8 mouse cellular contexts compared by ENCODE assay signal in the genomic region with DNA sequence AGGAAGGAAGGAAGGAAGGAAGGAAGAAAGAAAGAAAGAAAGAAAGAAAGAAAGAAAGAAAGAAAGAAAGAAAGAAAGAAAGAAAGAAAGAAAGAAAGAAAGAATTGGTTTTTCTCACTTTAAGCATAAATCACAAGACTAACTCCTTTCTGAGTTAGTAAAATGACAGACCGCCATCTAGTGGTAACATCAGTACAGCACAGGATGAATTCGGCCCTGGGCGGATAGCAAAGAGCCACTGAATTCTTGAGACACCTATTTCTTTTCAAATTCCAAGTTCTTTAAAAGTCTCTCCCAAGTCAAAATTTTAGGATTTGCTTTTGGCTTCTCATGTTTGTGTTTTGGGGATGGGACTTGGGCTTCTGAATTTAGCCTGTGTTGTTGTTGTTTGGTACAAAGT. TPM values are rescaled to one million over a fixed set of nuclear protein-coding genes. Genes with fewer than 3 reads are reported as not detected.
DNase-seq lines count a peak whose midpoint lies in the region; ATAC-seq and TF ChIP-seq lines count a peak whose summit lies in the region.

No protein-coding gene starts in this region.

- H3K27me3 ChIP-seq in C2C12 (ENCODE audit: control insufficient read depth, insufficient read depth, insufficient read length) = no peaks in the 10 kb centered on the region
- no peaks in the 10 kb centered on the region for H3K27me3 ChIP-seq in embryonic facial prominence, embryonic 14.5 days (replicated peaks; ENCODE audit: control insufficient read depth, insufficient read depth, low read length)
- H3K27me3 ChIP-seq in heart, embryonic 10.5 days (ENCODE audit: insufficient read depth, poor library complexity, severe bottlenecking) = no peaks in the 10 kb centered on the region
- no peaks in the 10 kb centered on the region; the same call in 1 of the 2 replicates for H3K27me3 ChIP-seq in kidney, embryonic 15.5 days
- no peaks in the 10 kb centered on the region for H3K27me3 ChIP-seq in stomach, embryonic 14.5 days (ENCODE audit: control insufficient read depth, insufficient read depth, low read length)

- H3K9me3 ChIP-seq in embryonic facial prominence, embryonic 14.5 days (ENCODE audit: control insufficient read depth, low read length) = no peaks in the 10 kb centered on the region
- no peaks in the 10 kb centered on the region for H3K9me3 ChIP-seq in heart, embryonic 10.5 days
- H3K9me3 ChIP-seq in kidney, embryonic 15.5 days (replicated peaks) = no peaks in the 10 kb centered on the region
- no peaks in the 10 kb centered on the region for H3K9me3 ChIP-seq in stomach, embryonic 14.5 days (ENCODE audit: control insufficient read depth, low read depth, low read length)

- peaks cover 5% of the 10 kb centered on the region for H3K79me3 ChIP-seq in C2C12 (ENCODE audit: low read depth)

- peaks cover 11% of the 10 kb centered on the region for H3K36me3 ChIP-seq in C2C12 (ENCODE audit: control insufficient read depth, insufficient read depth)
- H3K36me3 ChIP-seq in embryonic facial prominence, embryonic 14.5 days (ENCODE audit: control insufficient read depth, insufficient read depth, low read length) = peaks cover 9% of the 10 kb centered on the region; the same call in 1 of the 2 replicates
- H3K36me3 ChIP-seq in heart, embryonic 10.5 days = 0 out of 2 replicates have a peak, but pooled peaks cover 4% of the 10 kb centered on the region
- peaks cover 10% of the 10 kb centered on the region; the same call in 1 of the 2 replicates for H3K36me3 ChIP-seq in kidney, embryonic 15.5 days
- peaks cover 6% of the 10 kb centered on the region; the same call in 1 of the 2 replicates for H3K36me3 ChIP-seq in stomach, embryonic 14.5 days (ENCODE audit: control insufficient read depth, insufficient read depth, low read length)

- peak overlapping the region; percentile 94 for H3K27ac ChIP-seq in embryonic facial prominence, embryonic 14.5 days (replicated peaks; ENCODE audit: low read depth, low read length)
- H3K27ac ChIP-seq in heart, embryonic 10.5 days = peak overlapping the region; percentile 88
- peak overlapping the region; percentile 98 for H3K27ac ChIP-seq in kidney, embryonic 15.5 days
- peak overlapping the region; percentile 95; the same call in 1 of the 2 replicates for H3K27ac ChIP-seq in stomach, embryonic 14.5 days (ENCODE audit: low read length)

- peaks cover 13% of the 10 kb centered on the region for H3K79me2 ChIP-seq in C2C12 (ENCODE audit: control insufficient read depth, insufficient read depth)

- H3ac ChIP-seq in C2C12 (ENCODE audit: control insufficient read depth, insufficient read length, low read depth) = peak overlapping the region; percentile 27

- DNase-seq in adrenal gland, postnatal 36 days = peak; percentile 63 to 70
- DNase-seq in embryonic facial prominence, embryonic 14.5 days (ENCODE audit: low spot score) = peak; percentile 91
- peak; percentile 78 for DNase-seq in heart, embryonic 10.5 days (ENCODE audit: low spot score)
- DNase-seq in liver = peak; percentile 78
- peak; percentile 45 to 57 for DNase-seq in monocyte, adult 2 months (ENCODE audit: low read depth in 1 of 2, low spot score in 2 of 2)

- ATAC-seq in embryonic facial prominence, embryonic 14.5 days (ENCODE audit: low read depth) = peak; percentile 74
- ATAC-seq in kidney, embryonic 15.5 days (replicated peaks; ENCODE audit: low FRiP score) = peak; percentile 79
- peak; percentile 81 for ATAC-seq in stomach, embryonic 14.5 days (ENCODE audit: insufficient number of reproducible peaks, insufficient read depth, low FRiP score, low read depth)

- 0 out of 2 replicates have a peak, but pooled peaks cover 3% of the 10 kb centered on the region for H3K4me1 ChIP-seq in embryonic facial prominence, embryonic 14.5 days (ENCODE audit: control insufficient read depth, insufficient read depth, low read length)
- H3K4me1 ChIP-seq in heart, embryonic 10.5 days = peaks cover 6% of the 10 kb centered on the region; the same call in 1 of the 2 replicates
- peaks cover 8% of the 10 kb centered on the region for H3K4me1 ChIP-seq in kidney, embryonic 15.5 days
- H3K4me1 ChIP-seq in stomach, embryonic 14.5 days (ENCODE audit: control insufficient read depth, insufficient read depth, low read length) = 0 out of 2 replicates have a peak, but pooled peaks cover 5% of the 10 kb centered on the region

- H3K4me2 ChIP-seq in embryonic facial prominence, embryonic 14.5 days (ENCODE audit: low read depth, low read length) = peak overlapping the region; percentile 87
- peak overlapping the region; percentile 73 for H3K4me2 ChIP-seq in kidney, embryonic 15.5 days
- peak overlapping the region; percentile 61 for H3K4me2 ChIP-seq in stomach, embryonic 14.5 days (replicated peaks; ENCODE audit: low read depth, low read length)

- H3K9ac ChIP-seq in embryonic facial prominence, embryonic 14.5 days (ENCODE audit: low read depth, low read length) = peak overlapping the region; percentile 66
- peak overlapping the region; percentile 54 for H3K9ac ChIP-seq in kidney, embryonic 15.5 days
- peak overlapping the region; percentile 45; the same call in 1 of the 2 replicates for H3K9ac ChIP-seq in stomach, embryonic 14.5 days (replicated peaks; ENCODE audit: low read depth, low read length)

- peak overlapping the region; percentile 49 for H3K4me3 ChIP-seq in C2C12 (ENCODE audit: insufficient read depth, poor library complexity, severe bottlenecking)
- H3K4me3 ChIP-seq in embryonic facial prominence, embryonic 14.5 days (ENCODE audit: low read depth, low read length) = peak overlapping the region; percentile 65
- peak overlapping the region; percentile 73 for H3K4me3 ChIP-seq in heart, embryonic 10.5 days
- peak overlapping the region; percentile 76 for H3K4me3 ChIP-seq in kidney, embryonic 15.5 days (replicated peaks)
- H3K4me3 ChIP-seq in stomach, embryonic 14.5 days (ENCODE audit: low read depth, low read length) = peak overlapping the region; percentile 63

- TF ChIP-seq CTCF in C2C12 (IDR thresholded peaks at IDR 0.05; ENCODE audit: control insufficient read depth, insufficient read depth, insufficient read length) = no peak

- 0% methylated on average over 3 of the region's 3 CpGs for WGBS in embryonic facial prominence, embryonic 14.5 days
- under 1% methylated on average over 3 of the region's 3 CpGs for WGBS in heart, embryonic 10.5 days
- WGBS in kidney, embryonic 15.5 days = 0% methylated on average over 3 of the region's 3 CpGs
- WGBS in stomach, embryonic 14.5 days = 0% methylated on average over 3 of the region's 3 CpGs

TF ChIP-seq in C2C12, 6 proteins besides CTCF, POLR2A, EP300 and RAD21:
- TF ChIP-seq MAX (IDR thresholded peaks at IDR 0.05) (no peak), MYOD1 (IDR thresholded peaks at IDR 0.05; ENCODE audit: control insufficient read depth, insufficient read length, low read depth) (no peak), USF1 (IDR thresholded peaks at IDR 0.05; ENCODE audit: low read depth) (no peak), CEBPB (IDR thresholded peaks at IDR 0.05; ENCODE audit: low read depth) (no peak)

RNA-seq across cellular contexts. Expression of gene Zfp51, which starts 0.5 kb away (rescaled TPM):
- polyA plus RNA-seq in C2C12 (2012; fragmentation: generic; extraction: Trizol) = 1.6 TPM
- 1 to 10 TPM; 7.3 TPM for total RNA-seq in adrenal gland, postnatal 36 days (2021)
- 12.7 and 17.0 TPM in 2 replicates for polyA plus RNA-seq in embryonic facial prominence, embryonic 14.5 days (2014; fragmentation: Nextera tagmentation; extraction: Ambion mirVana)
- 13.2 and 14.1 TPM in 2 replicates for polyA plus RNA-seq in heart, embryonic 10.5 days (2016; fragmentation: Nextera tagmentation; extraction: Ambion mirVana)
- 16.5 and 17.8 TPM in 2 replicates for polyA plus RNA-seq in kidney, embryonic 15.5 days (2015; fragmentation: Nextera tagmentation; extraction: Ambion mirVana)
- polyA plus RNA-seq in stomach, embryonic 14.5 days (2014; fragmentation: Nextera tagmentation; extraction: Ambion mirVana) = 14.7 and 16.4 TPM in 2 replicates

RNA-seq across cellular contexts. Expression of gene Zfp54, which starts 26.6 kb away (rescaled TPM):
- 0.97 TPM for polyA plus RNA-seq in C2C12 (2012; fragmentation: generic; extraction: Trizol)
- total RNA-seq in adrenal gland, postnatal 36 days (2021) = 1 to 10 TPM; 2.4 to 2.5 TPM
- 5.3 and 6.0 TPM in 2 replicates for polyA plus RNA-seq in embryonic facial prominence, embryonic 14.5 days (2014; fragmentation: Nextera tagmentation; extraction: Ambion mirVana)
- polyA plus RNA-seq in heart, embryonic 10.5 days (2016; fragmentation: Nextera tagmentation; extraction: Ambion mirVana) = 3.8 and 3.9 TPM in 2 replicates
- 5.0 and 5.6 TPM in 2 replicates for polyA plus RNA-seq in kidney, embryonic 15.5 days (2015; fragmentation: Nextera tagmentation; extraction: Ambion mirVana)
- polyA plus RNA-seq in stomach, embryonic 14.5 days (2014; fragmentation: Nextera tagmentation; extraction: Ambion mirVana) = 6.5 and 6.9 TPM in 2 replicates

RNA-seq across cellular contexts. Expression of gene Zfp53, which starts 39.1 kb away (rescaled TPM):
- 2.0 TPM for polyA plus RNA-seq in C2C12 (2012; fragmentation: generic; extraction: Trizol)
- 1 to 10 TPM; 3.5 to 3.9 TPM for total RNA-seq in adrenal gland, postnatal 36 days (2021)
- polyA plus RNA-seq in embryonic facial prominence, embryonic 14.5 days (2014; fragmentation: Nextera tagmentation; extraction: Ambion mirVana) = 7.3 and 10.4 TPM in 2 replicates
- 6.4 and 8.0 TPM in 2 replicates for polyA plus RNA-seq in heart, embryonic 10.5 days (2016; fragmentation: Nextera tagmentation; extraction: Ambion mirVana)
- polyA plus RNA-seq in kidney, embryonic 15.5 days (2015; fragmentation: Nextera tagmentation; extraction: Ambion mirVana) = 11.2 and 12.7 TPM in 2 replicates
- 13.1 and 13.8 TPM in 2 replicates for polyA plus RNA-seq in stomach, embryonic 14.5 days (2014; fragmentation: Nextera tagmentation; extraction: Ambion mirVana)

Comparison
In these comparisons a context has a peak if more than half of its experiments do, and no peak if none do; other contexts are left out.
1. Peak in every context shown above with its lines: DNase-seq, ATAC-seq, H3K4me3 ChIP-seq and H3K27ac ChIP-seq.